Mouse (Mus musculus) liver, embryonic 14.5 days (tissue): ENCODE results near the gene Heatr9. TPM values are rescaled to one million over a fixed set of nuclear protein-coding genes. Genes with fewer than 3 reads are reported as not detected.

Experiments
- ATAC-seq: fragments of 200-750 bp; cut with Nextera tagmentation; 2 replicates; pipeline ENCODE4 v1.8.0; 2017; ENCODE audit warnings: moderate number of reproducible peaks, mild to moderate bottlenecking, moderate library complexity; ENCODE audit not compliant: insufficient read depth
- DNase-seq, 3 experiments: peaks; one replicate each; pipeline ENCODE4 v3.0.0-alpha.2; 2012 to 2013; ENCODE audit warnings: low read depth in 3 of 3, low spot score in 3 of 3
- H3K27ac ChIP-seq: fragments of 300-500 bp; sonication (generic); 2 replicates; pipeline ENCODE4 v1.5.1; 2014; ENCODE audit warnings: moderate library complexity, mild to moderate bottlenecking, control low read depth, inconsistent platforms
- H3K27me3 ChIP-seq: fragments of 300-500 bp; sonication (generic); 2 replicates; pipeline ENCODE4 v1.6.1; 2014; ENCODE audit warnings: mild to moderate bottlenecking, low read length, moderate library complexity; ENCODE audit not compliant: control insufficient read depth, insufficient read depth
- H3K36me3 ChIP-seq: fragments of 300-500 bp; sonication (generic); replicated peaks from 2 replicates; pipeline ENCODE4 v1.6.1; 2014; ENCODE audit warnings: low read depth; ENCODE audit not compliant: control insufficient read depth, insufficient read depth
- H3K4me1 ChIP-seq, 2 experiments: fragments of 200-500 bp in 1 of 2; fragments of 300-500 bp in 1 of 2; sonication (generic) in 1 of 2; replicated peaks; 2 replicates each; pipeline ENCODE4 v1.6.1; 2012 to 2014; ENCODE audit warnings: antibody characterized with exemption in 1 of 2, inconsistent platforms in 1 of 2, low read length in 1 of 2; ENCODE audit not compliant: control insufficient read depth in 2 of 2, insufficient read depth in 2 of 2
- H3K4me2 ChIP-seq: fragments of 300-500 bp; sonication (generic); 2 replicates; pipeline ENCODE4 v1.6.1; 2014; ENCODE audit warnings: low read depth, mild to moderate bottlenecking, control low read depth, moderate library complexity
- H3K4me3 ChIP-seq, 2 experiments: fragments of 200-500 bp in 1 of 2; fragments of 300-500 bp in 1 of 2; sonication (generic) in 1 of 2; 2 replicates each; pipeline ENCODE4 v1.5.1; 2012 to 2014; ENCODE audit warnings: low read depth in 2 of 2, low read length in 2 of 2, mild to moderate bottlenecking in 2 of 2, control low read depth in 1 of 2, inconsistent platforms in 1 of 2, moderate library complexity in 1 of 2; ENCODE audit not compliant: insufficient read depth in 1 of 2
- H3K9ac ChIP-seq: fragments of 300-500 bp; sonication (generic); replicated peaks from 2 replicates; pipeline ENCODE4 v1.6.1; 2014; ENCODE audit warnings: mild to moderate bottlenecking, control low read depth, moderate library complexity
- H3K9me3 ChIP-seq: fragments of 300-500 bp; sonication (generic); 2 replicates; pipeline ENCODE4 v1.6.1; 2016; ENCODE audit warnings: low read length, mixed read lengths; ENCODE audit not compliant: control insufficient read depth
- CTCF ChIP-seq: IDR thresholded peaks from 2 replicates; pipeline ENCODE4 v1.5.1; 2016; ENCODE audit warnings: antibody characterized with exemption, low read depth, control low read depth
- EP300 ChIP-seq: IDR thresholded peaks from 2 replicates; pipeline ENCODE4 v1.6.1; 2016; ENCODE audit warnings: antibody characterized with exemption, low read depth
- WGBS: fragments of 180-500 bp; shearing (Covaris S2); extraction: QIAGEN DNeasy Blood & Tissue Kit; methylation state at CpG from one replicate; pipeline ENCODE4 v1.1.7; 2014; ENCODE audit not compliant: insufficient replicate concordance; 5-methylcytosine and 5-hydroxymethylcytosine counted together
- polyA plus RNA-seq, 2 experiments: library from polyadenylated mRNA; depleted of rRNA in 1 of 2; stranded (reverse) in 1 of 2; unstranded in 1 of 2; fragments of >200 nt; fragmentation: Nextera tagmentation in 1 of 2; extraction: Ambion mirVana in 1 of 2; gene quantifications; 2 replicates each; pipeline versions ENCODE4 v1.2.1 to v1.2.3; 2012 to 2014

The Heatr9 gene
- polyA plus RNA-seq, 2 experiments, result not detected

DNA sequence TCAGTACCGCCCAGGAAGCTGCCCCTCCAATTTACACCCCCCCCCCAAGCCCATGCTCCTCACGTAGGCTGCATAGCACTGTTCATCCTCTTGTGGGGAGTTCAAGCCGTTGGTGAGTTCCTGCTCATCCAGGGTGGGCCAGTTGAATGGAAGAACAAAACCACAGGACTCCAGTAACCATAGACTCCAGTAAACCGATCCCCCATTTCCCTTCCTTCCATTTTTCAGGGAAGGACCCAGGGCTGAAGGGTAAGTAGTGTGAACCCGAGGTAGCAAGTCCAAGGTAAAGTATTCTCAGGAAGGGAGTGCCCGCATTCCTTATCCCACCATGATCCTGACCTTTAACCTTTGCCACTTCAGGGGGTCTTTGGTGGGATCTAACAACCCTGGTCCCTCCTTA lies 3.6 kb downstream of the Heatr9 start:
- Histone ChIP-seq H3K4me2 (no peak overlapping the region), H3K9ac (no peak overlapping the region), H3K4me1 (no peaks in the 10 kb centered on the region), H3K27ac (no peak overlapping the region), H3K27me3 (no peaks in the 10 kb centered on the region), H3K36me3 (no peaks in the 10 kb centered on the region), H3K4me3 (no peak overlapping the region), H3K9me3 (no peaks in the 10 kb centered on the region)
- 51% methylated on average over 6 of the region's 6 CpGs for WGBS
- no peak for TF ChIP-seq CTCF
- DNase-seq (no peak), ATAC-seq (no peak)

- Histone ChIP-seq H3K4me2 (no peak overlapping the region), H3K27ac (no peak overlapping the region), H3K9ac (no peak overlapping the region), H3K9me3 (no peaks in the 10 kb centered on the region), H3K36me3 (no peaks in the 10 kb centered on the region), H3K4me1 (no peaks in the 10 kb centered on the region), H3K4me3 (no peak overlapping the region), H3K27me3 (no peaks in the 10 kb centered on the region)
- TF ChIP-seq EP300 (no peak), CTCF (no peak)
- no peak for ATAC-seq
- DNase-seq, result no peak
Measured at GRCm38 (mm10) chr11:83517153-83517552, 4.8 kb downstream of the Heatr9 start.

- peaks cover 12% of the 10 kb centered on the region for H3K36me3 ChIP-seq
- TF ChIP-seq CTCF (no peak), EP300 (no peak)
- no peaks in the 10 kb centered on the region for H3K9me3 ChIP-seq
- no peaks in the 10 kb centered on the region for H3K4me1 ChIP-seq
- no peak overlapping the region for H3K9ac ChIP-seq
- no peak for ATAC-seq
- H3K27me3 ChIP-seq, result no peaks in the 10 kb centered on the region
- no peak overlapping the region for H3K4me3 ChIP-seq
- no peak overlapping the region for H3K27ac ChIP-seq
- H3K4me2 ChIP-seq, result no peak overlapping the region
- DNase-seq, result no peak
Measured at GRCm38 (mm10) chr11:83509521-83509920, 12.5 kb downstream of the Heatr9 start.

GRCm38 (mm10) chr11:83504308-83504707 lies 17.7 kb downstream of the Heatr9 start:
- Histone ChIP-seq H3K4me1 (no peaks in the 10 kb centered on the region), H3K27ac (no peak overlapping the region), H3K4me2 (no peak overlapping the region), H3K4me3 (no peak overlapping the region), H3K9me3 (no peaks in the 10 kb centered on the region), H3K36me3 (peaks cover 47% of the 10 kb centered on the region), H3K9ac (no peak overlapping the region), H3K27me3 (no peaks in the 10 kb centered on the region)
- TF ChIP-seq CTCF (no peak), EP300 (no peak)
- WGBS, result 87% methylated on average over 5 of the region's 5 CpGs
- no peak for DNase-seq
- no peak for ATAC-seq

- 83% methylated on average over 2 of the region's 2 CpGs for WGBS
- Histone ChIP-seq H3K4me1 (no peaks in the 10 kb centered on the region), H3K27ac (no peak overlapping the region), H3K27me3 (no peaks in the 10 kb centered on the region), H3K9me3 (no peaks in the 10 kb centered on the region), H3K4me2 (no peak overlapping the region), H3K36me3 (peaks cover 28% of the 10 kb centered on the region), H3K4me3 (no peak overlapping the region), H3K9ac (no peak overlapping the region)
- DNase-seq (no peak), ATAC-seq (no peak)
- TF ChIP-seq EP300, result no peak
- TF ChIP-seq CTCF, result no peak
Measured at GRCm38 (mm10) chr11:83495571-83495970, 26.4 kb downstream of the Heatr9 start.

GRCm38 (mm10) chr11:83491488-83491887 lies 30.5 kb downstream of the Heatr9 start:
- Histone ChIP-seq H3K27ac (no peak overlapping the region), H3K4me3 (no peak overlapping the region), H3K27me3 (no peaks in the 10 kb centered on the region), H3K36me3 (peaks cover 32% of the 10 kb centered on the region), H3K9me3 (no peaks in the 10 kb centered on the region), H3K4me1 (no peaks in the 10 kb centered on the region), H3K9ac (no peak overlapping the region), H3K4me2 (no peak overlapping the region)
- 73% methylated on average over 4 of the region's 4 CpGs for WGBS
- ATAC-seq, result no peak
- DNase-seq, result no peak
- TF ChIP-seq CTCF, result peak; percentile 22; the same call in 1 of the 2 replicates
- TF ChIP-seq EP300, result no peak
